Mouse (Mus musculus) forebrain, embryonic 13.5 days (tissue): ENCODE measurements around the gene Mall. TPM values are rescaled to one million over a fixed set of nuclear protein-coding genes. Genes with fewer than 3 reads are reported as not detected.

Source experiments
- ATAC-seq: fragments of 200-750 bp; cut with Nextera tagmentation; 2 replicates; pipeline ENCODE4 v1.8.0; 2017
- H3K27ac ChIP-seq: fragments of 300-500 bp; sonication (generic); 2 replicates; pipeline ENCODE4 v1.5.1; 2015; ENCODE audit warnings: inconsistent platforms, mild to moderate bottlenecking, moderate library complexity
- H3K27me3 ChIP-seq: fragments of 300-500 bp; sonication (generic); 2 replicates; pipeline ENCODE4 v1.6.1; 2015; ENCODE audit warnings: mild to moderate bottlenecking, inconsistent platforms
- H3K36me3 ChIP-seq: fragments of 300-500 bp; sonication (generic); 2 replicates; pipeline ENCODE4 v1.6.1; 2015; ENCODE audit warnings: mild to moderate bottlenecking, inconsistent platforms; ENCODE audit not compliant: poor library complexity, severe bottlenecking
- H3K4me1 ChIP-seq: fragments of 300-500 bp; sonication (generic); 2 replicates; pipeline ENCODE4 v1.6.1; 2015; ENCODE audit warnings: inconsistent platforms
- H3K4me2 ChIP-seq: fragments of 300-500 bp; sonication (generic); 2 replicates; pipeline ENCODE4 v1.6.1; 2015; ENCODE audit warnings: inconsistent platforms, mild to moderate bottlenecking, moderate library complexity
- H3K4me3 ChIP-seq: fragments of 300-500 bp; sonication (generic); 2 replicates; pipeline ENCODE4 v1.5.1; 2015; ENCODE audit warnings: mild to moderate bottlenecking, inconsistent platforms
- H3K9ac ChIP-seq: fragments of 300-500 bp; sonication (generic); 2 replicates; pipeline ENCODE4 v1.6.1; 2015; ENCODE audit warnings: mild to moderate bottlenecking, inconsistent platforms
- H3K9me3 ChIP-seq: fragments of 300-500 bp; sonication (generic); replicated peaks from 2 replicates; pipeline ENCODE4 v1.6.1; 2016; ENCODE audit warnings: inconsistent platforms
- WGBS: fragments of 180-500 bp; shearing (Covaris S2); methylation state at CpG from one replicate; pipeline ENCODE4 v1.1.7; 2015; 5-methylcytosine and 5-hydroxymethylcytosine counted together
- polyA plus RNA-seq: library from polyadenylated mRNA; unstranded; fragments of >200 nt; fragmentation: Nextera tagmentation; extraction: Ambion mirVana; gene quantifications from 2 replicates; pipeline ENCODE4 v1.2.1, GENCODE M21; 2015

Gene Mall
- polyA plus RNA-seq, result 0.34 and 0.79 TPM in 2 replicates

- WGBS, result 1% methylated on average over 26 of the region's 26 CpGs
- Histone ChIP-seq H3K9me3 (no peaks in the 10 kb centered on the region), H3K4me1 (peaks cover 4% of the 10 kb centered on the region; the same call in 1 of the 2 replicates), H3K4me3 (no peak within 1 kb of the TSS), H3K9ac (0 out of 2 replicates have a peak within 1 kb of the TSS, but pooled peaks have one; percentile 16), H3K27me3 (peaks cover 23% of the 10 kb centered on the region), H3K27ac (no peak within 1 kb of the TSS), H3K4me2 (peak within 1 kb of the TSS; percentile 38), H3K36me3 (no peaks in the 10 kb centered on the region)
- no peak for ATAC-seq
Observed at GRCm38 (mm10) chr2:127729671-127730070, at the start of gene Mall. TSS of gene Mall (minus strand) at chr2:127729932.

DNA sequence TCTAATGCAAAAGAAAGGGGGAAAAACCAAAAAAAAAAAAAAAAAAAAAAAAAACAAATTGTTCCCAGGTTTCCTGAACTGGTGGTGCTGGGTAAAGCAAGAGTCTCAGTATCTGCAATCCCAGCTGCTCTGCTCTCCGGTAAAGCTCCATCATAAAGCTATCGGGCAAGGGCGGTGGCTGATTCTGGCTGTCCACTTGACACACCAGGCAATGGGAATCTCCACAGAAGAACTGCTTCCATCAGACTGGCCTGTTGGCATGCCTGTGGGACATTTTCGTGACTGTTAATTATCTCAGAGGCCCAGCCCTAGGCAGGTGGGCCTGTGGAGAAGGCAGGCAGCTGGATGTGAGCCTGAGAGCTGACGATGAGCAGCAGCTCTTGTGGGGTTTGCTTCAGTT is 48.7 kb upstream of the Mall start:
- peaks cover 34% of the 10 kb centered on the region for H3K36me3 ChIP-seq
- H3K4me1 ChIP-seq, result peaks cover 10% of the 10 kb centered on the region
- no peak overlapping the region for H3K27ac ChIP-seq
- H3K9ac ChIP-seq, result no peak overlapping the region
- H3K9me3 ChIP-seq, result no peaks in the 10 kb centered on the region
- H3K4me3 ChIP-seq, result no peak overlapping the region
- no peaks in the 10 kb centered on the region for H3K27me3 ChIP-seq
- no peak for ATAC-seq
- WGBS, result 90% methylated on average over 5 of the region's 5 CpGs
- H3K4me2 ChIP-seq, result no peak overlapping the region

DNA sequence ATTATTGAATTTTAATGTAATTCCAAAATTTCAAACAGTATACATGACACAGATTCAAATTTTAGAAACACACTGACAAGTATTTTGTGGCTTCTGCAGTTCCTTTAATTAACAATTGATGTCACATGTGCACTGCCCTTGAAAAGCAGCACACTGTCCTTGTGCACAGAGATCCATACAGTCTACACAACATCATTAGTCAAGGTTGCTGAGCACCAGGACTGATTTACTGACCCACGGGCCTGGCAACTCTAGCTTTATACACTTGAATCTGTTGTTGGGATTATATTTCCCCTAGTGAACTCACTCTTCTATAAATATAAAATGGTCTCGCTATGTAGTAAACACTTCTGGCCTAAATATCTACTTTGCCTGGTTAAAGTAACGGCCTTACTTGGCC is 45.3 kb upstream of the Mall start:
- Histone ChIP-seq H3K9me3 (no peaks in the 10 kb centered on the region), H3K27me3 (no peaks in the 10 kb centered on the region), H3K4me1 (peaks cover 10% of the 10 kb centered on the region), H3K36me3 (peaks cover 54% of the 10 kb centered on the region), H3K27ac (no peak overlapping the region), H3K4me3 (no peak overlapping the region), H3K9ac (no peak overlapping the region), H3K4me2 (no peak overlapping the region)
- WGBS, result 60% methylated on average over 3 of the region's 3 CpGs
- no peak for ATAC-seq

DNA sequence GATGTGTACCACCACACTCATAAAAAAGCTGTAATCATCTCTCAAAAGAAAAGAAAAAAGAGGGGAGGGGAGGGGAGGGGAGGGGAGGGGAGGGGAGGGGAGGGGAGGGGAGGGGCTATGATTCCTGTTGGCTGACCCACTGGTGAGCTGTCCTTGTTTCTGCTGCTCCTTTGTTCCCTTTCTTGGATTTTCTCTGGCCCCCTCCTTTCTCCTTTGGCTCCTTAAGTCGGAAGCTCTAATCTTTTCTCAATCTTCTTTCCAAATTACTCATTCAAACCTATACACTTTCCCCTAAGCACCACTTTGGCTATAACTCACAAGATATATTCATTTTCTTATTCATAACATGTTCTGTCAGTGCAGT is 44.8 kb upstream of the Mall start:
- Histone ChIP-seq H3K27me3 (no peaks in the 10 kb centered on the region), H3K9ac (no peak overlapping the region), H3K9me3 (no peaks in the 10 kb centered on the region), H3K27ac (no peak overlapping the region), H3K4me2 (peak overlapping the region; percentile 25; the same call in 1 of the 2 replicates), H3K4me3 (no peak overlapping the region), H3K36me3 (peaks cover 54% of the 10 kb centered on the region), H3K4me1 (peaks cover 10% of the 10 kb centered on the region)
- ATAC-seq, result peak; percentile 21
- WGBS, result 0% methylated on average over 1 of the region's 1 CpGs

DNA sequence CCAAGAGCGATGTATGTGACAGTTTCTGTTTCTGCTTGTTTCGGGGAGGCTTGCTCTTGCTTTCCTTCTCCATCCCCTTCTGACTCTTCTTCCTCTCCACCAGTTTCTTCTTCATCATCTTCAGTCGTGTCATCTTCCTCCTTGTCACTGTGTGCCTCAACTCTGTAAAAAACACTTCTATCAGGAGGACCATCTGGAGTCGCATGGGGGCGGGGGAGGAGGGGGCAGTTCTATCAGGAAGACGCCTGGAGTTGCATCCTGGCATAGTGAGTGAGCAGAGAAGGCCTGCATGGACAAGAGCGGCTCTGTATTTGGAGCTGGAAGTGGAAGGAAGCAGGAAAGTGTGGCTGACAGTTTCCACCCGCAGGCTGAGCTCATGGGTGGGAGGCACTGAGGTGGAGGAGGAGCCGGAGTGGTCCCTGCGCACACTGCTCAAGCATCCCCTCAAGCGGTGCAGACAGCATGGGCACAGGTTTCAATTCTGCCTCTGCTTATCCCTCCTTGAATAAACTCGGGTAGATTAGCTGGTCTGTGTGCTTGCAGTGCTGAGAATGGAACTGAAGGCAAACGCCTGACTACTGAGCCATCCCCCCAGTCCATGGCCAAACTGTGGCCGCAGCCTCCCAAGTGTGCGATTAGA is 44.3 kb upstream of the Mall start:
- H3K9ac ChIP-seq, result 0 out of 2 replicates have a peak overlapping the region, but pooled peaks have one; percentile 45
- peaks cover 54% of the 10 kb centered on the region for H3K36me3 ChIP-seq
- 25% methylated on average over 14 of the region's 15 CpGs for WGBS
- peak overlapping the region; percentile 68 for H3K27ac ChIP-seq
- peak overlapping the region; percentile 25 for H3K4me2 ChIP-seq
- peaks cover 10% of the 10 kb centered on the region for H3K4me1 ChIP-seq
- no peaks in the 10 kb centered on the region for H3K27me3 ChIP-seq
- ATAC-seq, result peak; percentile 57
- no peaks in the 10 kb centered on the region for H3K9me3 ChIP-seq
- no peak overlapping the region for H3K4me3 ChIP-seq

DNA sequence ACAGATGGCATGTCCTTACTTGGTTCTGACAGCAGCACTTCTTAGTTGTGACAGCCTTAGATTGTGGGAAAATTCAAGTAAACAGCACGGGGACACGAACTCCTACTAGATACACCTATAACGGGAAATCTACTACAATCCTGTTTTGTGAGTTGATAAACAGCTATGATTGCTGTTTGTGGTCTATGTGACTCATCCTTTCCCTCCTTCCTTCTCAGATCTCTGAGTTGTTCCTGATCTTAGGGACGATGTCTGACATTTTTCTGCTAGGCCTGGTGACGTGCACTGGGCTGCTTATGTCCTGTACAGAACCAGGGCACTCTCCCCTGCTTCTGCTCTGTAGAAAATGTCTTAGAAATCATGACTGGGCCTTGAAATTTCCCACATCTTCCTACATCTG is 31.9 kb upstream of the Mall start:
- no peak overlapping the region for H3K9ac ChIP-seq
- H3K36me3 ChIP-seq, result peaks cover 61% of the 10 kb centered on the region
- no peak overlapping the region for H3K4me3 ChIP-seq
- no peak overlapping the region for H3K27ac ChIP-seq
- no peak for ATAC-seq
- H3K9me3 ChIP-seq, result no peaks in the 10 kb centered on the region
- no peaks in the 10 kb centered on the region for H3K27me3 ChIP-seq
- peaks cover 13% of the 10 kb centered on the region; the same call in 1 of the 2 replicates for H3K4me1 ChIP-seq
- WGBS, result 92% methylated on average over 5 of the region's 5 CpGs
- no peak overlapping the region for H3K4me2 ChIP-seq

DNA sequence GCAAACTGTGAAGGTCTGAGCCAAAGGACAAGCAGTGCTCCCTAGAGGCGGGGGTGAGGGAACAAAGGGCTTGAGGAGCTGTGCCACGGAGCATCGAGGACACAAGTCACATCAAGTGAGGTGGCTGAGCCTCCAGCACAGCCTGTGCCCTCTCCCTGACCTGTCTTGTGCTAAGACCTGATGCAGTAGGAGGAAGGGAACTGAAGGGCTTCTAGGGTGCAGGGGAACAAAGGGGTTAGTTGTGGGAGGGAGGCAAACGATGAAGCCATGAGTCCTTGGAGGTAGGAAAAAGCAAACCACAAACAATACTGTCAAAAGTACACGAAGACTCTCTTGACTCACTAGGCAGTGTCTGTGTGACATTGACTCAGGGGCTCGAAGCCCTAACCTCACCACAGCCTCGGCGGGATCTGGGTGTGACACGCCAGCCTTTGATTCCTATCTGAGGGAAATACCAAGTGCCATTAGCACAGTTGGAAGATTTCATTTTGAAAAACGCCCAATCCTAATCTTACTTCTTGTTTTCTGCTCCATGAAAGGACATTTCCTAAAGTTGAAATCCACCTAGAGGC is 30.8 kb upstream of the Mall start:
- Histone ChIP-seq H3K9me3 (no peaks in the 10 kb centered on the region), H3K27me3 (no peaks in the 10 kb centered on the region), H3K27ac (no peak overlapping the region), H3K9ac (no peak overlapping the region), H3K36me3 (peaks cover 66% of the 10 kb centered on the region), H3K4me1 (peaks cover 13% of the 10 kb centered on the region; the same call in 1 of the 2 replicates), H3K4me3 (no peak overlapping the region), H3K4me2 (no peak overlapping the region)
- no peak for ATAC-seq
- whole genome bisulfite sequencing, result 79% methylated on average over 10 of the region's 10 CpGs

DNA sequence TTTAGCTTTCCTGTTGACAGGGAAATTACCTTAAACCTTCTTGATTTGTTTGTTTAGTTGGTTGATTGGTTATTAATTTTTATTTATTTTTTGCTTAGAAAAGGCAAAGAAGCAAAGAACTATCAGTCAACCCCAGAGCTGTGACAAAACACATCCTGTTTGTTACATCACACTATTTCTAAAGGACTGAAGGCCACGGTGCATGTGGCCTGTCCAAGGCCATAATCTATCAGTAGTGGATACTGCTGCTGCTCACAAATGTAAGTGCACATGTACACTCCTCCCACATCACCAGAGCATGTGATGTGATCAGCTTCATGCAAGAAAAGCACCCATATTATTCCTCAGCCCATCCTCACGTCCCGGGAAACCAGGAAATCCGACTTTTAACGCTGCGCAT is 30.3 kb upstream of the Mall start:
- Histone ChIP-seq H3K4me1 (peaks cover 13% of the 10 kb centered on the region; the same call in 1 of the 2 replicates), H3K36me3 (peaks cover 69% of the 10 kb centered on the region), H3K9me3 (no peaks in the 10 kb centered on the region), H3K4me3 (no peak overlapping the region), H3K27me3 (no peaks in the 10 kb centered on the region), H3K4me2 (no peak overlapping the region), H3K27ac (no peak overlapping the region), H3K9ac (no peak overlapping the region)
- WGBS, result 95% methylated on average over 6 of the region's 6 CpGs
- no peak for ATAC-seq

GRCm38 (mm10) chr2:127759157-127759880 is 29.6 kb upstream of the Mall start:
- no peak overlapping the region for H3K27ac ChIP-seq
- H3K36me3 ChIP-seq, result peaks cover 64% of the 10 kb centered on the region
- no peaks in the 10 kb centered on the region for H3K27me3 ChIP-seq
- no peak overlapping the region for H3K4me3 ChIP-seq
- H3K9ac ChIP-seq, result no peak overlapping the region
- H3K4me2 ChIP-seq, result no peak overlapping the region
- H3K9me3 ChIP-seq, result no peaks in the 10 kb centered on the region
- 91% methylated on average over 5 of the region's 5 CpGs for WGBS
- peaks cover 13% of the 10 kb centered on the region; the same call in 1 of the 2 replicates for H3K4me1 ChIP-seq
- ATAC-seq, result no peak

DNA sequence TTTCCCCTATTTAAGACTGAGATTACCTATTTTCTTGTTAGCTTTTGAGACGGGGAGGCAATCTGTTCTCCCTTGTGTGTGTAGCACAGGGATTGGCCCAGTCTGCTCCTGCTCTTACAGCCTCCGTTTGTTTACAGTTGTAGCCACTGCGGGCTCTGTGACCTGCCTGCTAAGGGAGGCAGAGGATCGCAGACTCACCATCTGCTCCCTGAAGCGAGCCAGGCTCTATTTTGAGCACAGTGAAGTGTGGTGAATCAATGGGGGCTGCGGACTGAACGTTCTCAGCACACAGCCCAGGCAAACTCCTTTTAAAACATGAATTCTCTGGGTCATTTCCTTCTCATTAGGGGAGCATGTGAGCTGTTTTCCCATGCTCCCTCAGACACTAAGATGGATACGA is 27.4 kb upstream of the Mall start:
- peak overlapping the region; percentile 58 for H3K27ac ChIP-seq
- H3K9ac ChIP-seq, result no peak overlapping the region; the same call in 1 of the 2 replicates
- H3K4me3 ChIP-seq, result no peak overlapping the region
- no peaks in the 10 kb centered on the region for H3K27me3 ChIP-seq
- H3K36me3 ChIP-seq, result peaks cover 50% of the 10 kb centered on the region
- WGBS, result 49% methylated on average over 8 of the region's 8 CpGs
- peaks cover 13% of the 10 kb centered on the region; the same call in 1 of the 2 replicates for H3K4me1 ChIP-seq
- ATAC-seq, result peak; percentile 73
- H3K4me2 ChIP-seq, result no peak overlapping the region
- no peaks in the 10 kb centered on the region for H3K9me3 ChIP-seq

- no peak for ATAC-seq
- WGBS, result 92% methylated on average over 4 of the region's 4 CpGs
Observed at GRCm38 (mm10) chr2:127754113-127754512, 24.4 kb upstream of the Mall start.

More at GRCm38 (mm10) chr2:127754113-127754512, 24.4 kb upstream of the Mall start:
- H3K27ac ChIP-seq, result no peak overlapping the region
- H3K9ac ChIP-seq, result no peak overlapping the region
- peaks cover 22% of the 10 kb centered on the region for H3K36me3 ChIP-seq
- H3K4me2 ChIP-seq, result no peak overlapping the region
- no peaks in the 10 kb centered on the region for H3K27me3 ChIP-seq
- peaks cover 13% of the 10 kb centered on the region; the same call in 1 of the 2 replicates for H3K4me1 ChIP-seq
- no peaks in the 10 kb centered on the region for H3K9me3 ChIP-seq
- H3K4me3 ChIP-seq, result no peak overlapping the region
